Mouse (Mus musculus): ENCODE measurements around the gene Tas1r2. TPM values are rescaled to one million over a fixed set of nuclear protein-coding genes. Genes with fewer than 3 reads are reported as not detected.

Gene Tas1r2
- polyA plus RNA-seq, 1 experiment from 2014 or later, result not detected

GRCm38 (mm10) chr4:139689627-139690269 lies 36.4 kb downstream of the Tas1r2 start:
- Histone ChIP-seq H3K36me3 (no peaks in the 10 kb centered on the region), H3K9me3 (replicated peaks) (no peaks in the 10 kb centered on the region), H3K4me1 (peaks cover 9% of the 10 kb centered on the region; the same call in 1 of the 2 replicates), H3K27me3 (ENCODE audit: low read depth, poor library complexity, severe bottlenecking) (peaks cover 83% of the 10 kb centered on the region), H3K27ac (no peak overlapping the region), H3K4me3 (no peak overlapping the region)
- DNase-seq (ENCODE audit: low spot score), result no peak
- WGBS, result 38% methylated on average over 7 of the region's 7 CpGs

- no peak overlapping the region for H3K4me3 ChIP-seq
- peaks cover 20% of the 10 kb centered on the region for H3K4me1 ChIP-seq
- H3K27me3 ChIP-seq (ENCODE audit: low read depth, poor library complexity, severe bottlenecking), result peaks cover 86% of the 10 kb centered on the region
- WGBS, result 60% methylated on average over 5 of the region's 5 CpGs
- no peaks in the 10 kb centered on the region for H3K9me3 ChIP-seq (replicated peaks)
- no peak for DNase-seq (ENCODE audit: low spot score)
- no peaks in the 10 kb centered on the region for H3K36me3 ChIP-seq
- H3K27ac ChIP-seq, result no peak overlapping the region
These were observed 40.0 kb downstream of the Tas1r2 start for GRCm38 (mm10) chr4:139693315-139693714.

- Histone ChIP-seq H3K4me3 (no peak overlapping the region; the same call in 1 of the 2 replicates), H3K4me1 (peaks cover 15% of the 10 kb centered on the region), H3K36me3 (no peaks in the 10 kb centered on the region), H3K9me3 (replicated peaks) (no peaks in the 10 kb centered on the region), H3K27ac (peak overlapping the region; percentile 36; the same call in 1 of the 2 replicates), H3K27me3 (ENCODE audit: low read depth, poor library complexity, severe bottlenecking) (peaks cover 61% of the 10 kb centered on the region)
- 2% methylated on average over 9 of the region's 9 CpGs for WGBS
- peak; percentile 48 for DNase-seq (ENCODE audit: low spot score)
These were observed 44.4 kb downstream of the Tas1r2 start for GRCm38 (mm10) chr4:139697755-139698154.

GRCm38 (mm10) chr4:139698602-139699001 lies 45.3 kb downstream of the Tas1r2 start:
- no peaks in the 10 kb centered on the region for H3K9me3 ChIP-seq (replicated peaks)
- H3K27me3 ChIP-seq (ENCODE audit: low read depth, poor library complexity, severe bottlenecking), result peaks cover 52% of the 10 kb centered on the region
- no peaks in the 10 kb centered on the region for H3K36me3 ChIP-seq
- peaks cover 15% of the 10 kb centered on the region for H3K4me1 ChIP-seq
- DNase-seq (ENCODE audit: low spot score), result no peak
- WGBS, result 57% methylated on average over 8 of the region's 8 CpGs
- no peak overlapping the region for H3K27ac ChIP-seq
- no peak overlapping the region for H3K4me3 ChIP-seq

- no peaks in the 10 kb centered on the region for H3K9me3 ChIP-seq (replicated peaks)
- H3K36me3 ChIP-seq, result no peaks in the 10 kb centered on the region
- DNase-seq (ENCODE audit: low spot score), result no peak
- H3K27ac ChIP-seq, result no peak overlapping the region
- no peak overlapping the region for H3K4me3 ChIP-seq
- peaks cover 34% of the 10 kb centered on the region for H3K27me3 ChIP-seq (ENCODE audit: low read depth, poor library complexity, severe bottlenecking)
- peaks cover 8% of the 10 kb centered on the region for H3K4me1 ChIP-seq
- WGBS, result 65% methylated on average over 4 of the region's 4 CpGs
These were observed 49.6 kb downstream of the Tas1r2 start for GRCm38 (mm10) chr4:139702914-139703313.

- Histone ChIP-seq H3K27ac (no peak overlapping the region), H3K36me3 (no peaks in the 10 kb centered on the region), H3K4me3 (no peak overlapping the region), H3K4me1 (peaks cover 2% of the 10 kb centered on the region), H3K9me3 (replicated peaks) (no peaks in the 10 kb centered on the region), H3K27me3 (ENCODE audit: low read depth, poor library complexity, severe bottlenecking) (peaks cover 34% of the 10 kb centered on the region; the same call in 1 of the 2 replicates)
- DNase-seq (ENCODE audit: low spot score), result no peak
- WGBS, result 79% methylated on average over 11 of the region's 11 CpGs
These were observed 50.1 kb downstream of the Tas1r2 start for GRCm38 (mm10) chr4:139703468-139703867.

- H3K4me3 ChIP-seq, result no peak overlapping the region
- no peaks in the 10 kb centered on the region for H3K9me3 ChIP-seq (replicated peaks)
- no peak for DNase-seq (ENCODE audit: low spot score)
- 88% methylated on average over 5 of the region's 5 CpGs for WGBS
- H3K27me3 ChIP-seq (ENCODE audit: low read depth, poor library complexity, severe bottlenecking), result peaks cover 40% of the 10 kb centered on the region
- peaks cover 8% of the 10 kb centered on the region for H3K4me1 ChIP-seq
- no peak overlapping the region for H3K27ac ChIP-seq
- H3K36me3 ChIP-seq, result no peaks in the 10 kb centered on the region
These were observed 52.6 kb downstream of the Tas1r2 start for GRCm38 (mm10) chr4:139705986-139706385.

- Histone ChIP-seq H3K9me3 (replicated peaks) (no peaks in the 10 kb centered on the region), H3K4me1 (peaks cover 27% of the 10 kb centered on the region), H3K36me3 (no peaks in the 10 kb centered on the region), H3K27ac (no peak overlapping the region), H3K27me3 (ENCODE audit: low read depth, poor library complexity, severe bottlenecking) (peaks cover 63% of the 10 kb centered on the region), H3K4me3 (no peak overlapping the region)
- no peak for DNase-seq (ENCODE audit: low spot score)
- 45% methylated on average over 25 of the region's 25 CpGs for WGBS
These were observed 57.4 kb downstream of the Tas1r2 start for GRCm38 (mm10) chr4:139710467-139711334.

GRCm38 (mm10) chr4:139715241-139715932 lies 62.0 kb downstream of the Tas1r2 start:
- H3K27me3 ChIP-seq (ENCODE audit: low read depth, poor library complexity, severe bottlenecking), result peaks cover 40% of the 10 kb centered on the region
- DNase-seq (ENCODE audit: low spot score), result peak; percentile 73

GRCm38 (mm10) chr4:139716477-139717169 lies 63.3 kb downstream of the Tas1r2 start:
- Histone ChIP-seq H3K27me3 (ENCODE audit: low read depth, poor library complexity, severe bottlenecking) (peaks cover 27% of the 10 kb centered on the region; the same call in 1 of the 2 replicates), H3K27ac (0 out of 2 replicates have a peak overlapping the region, but pooled peaks have one; percentile 11)
- WGBS, result 89% methylated on average over 10 of the region's 10 CpGs

More at GRCm38 (mm10) chr4:139715241-139715932, 62.0 kb downstream of the Tas1r2 start:
- Histone ChIP-seq H3K4me3 (0 out of 2 replicates have a peak overlapping the region, but pooled peaks have one; percentile 12), H3K36me3 (no peaks in the 10 kb centered on the region), H3K9me3 (replicated peaks) (no peaks in the 10 kb centered on the region), H3K27ac (peak overlapping the region; percentile 78), H3K4me1 (peaks cover 30% of the 10 kb centered on the region)
- WGBS, result 18% methylated on average over 13 of the region's 13 CpGs

GRCm38 (mm10) chr4:139718978-139719377 lies 65.6 kb downstream of the Tas1r2 start:
- H3K4me3 ChIP-seq, result no peak overlapping the region
- H3K4me1 ChIP-seq, result peaks cover 22% of the 10 kb centered on the region
- no peak overlapping the region for H3K27ac ChIP-seq
- DNase-seq (ENCODE audit: low spot score), result no peak
- H3K36me3 ChIP-seq, result no peaks in the 10 kb centered on the region
- H3K27me3 ChIP-seq (ENCODE audit: low read depth, poor library complexity, severe bottlenecking), result peaks cover 22% of the 10 kb centered on the region
- 86% methylated on average over 5 of the region's 5 CpGs for WGBS
- H3K9me3 ChIP-seq (replicated peaks), result no peaks in the 10 kb centered on the region

More at GRCm38 (mm10) chr4:139716477-139717169, 63.3 kb downstream of the Tas1r2 start:
- H3K4me1 ChIP-seq, result peaks cover 22% of the 10 kb centered on the region
- H3K4me3 ChIP-seq, result no peak overlapping the region
- H3K9me3 ChIP-seq (replicated peaks), result no peaks in the 10 kb centered on the region
- DNase-seq (ENCODE audit: low spot score), result no peak
- H3K36me3 ChIP-seq, result no peaks in the 10 kb centered on the region
